Mouse (Mus musculus) intestine, embryonic 15.5 days (tissue): ENCODE data around the gene Itga3. TPM values are rescaled to one million over a fixed set of nuclear protein-coding genes. Genes with fewer than 3 reads are reported as not detected.

ENCODE experiments used
- ATAC-seq: fragments of 200-750 bp; cut with Nextera tagmentation; 2 replicates; pipeline ENCODE4 v1.8.0; 2017; ENCODE audit warnings: moderate TSS enrichment, moderate library complexity
- H3K27ac ChIP-seq: fragments of 300-500 bp; sonication (generic); 2 replicates; pipeline ENCODE4 v1.5.1; 2015; ENCODE audit warnings: mild to moderate bottlenecking, inconsistent platforms
- H3K27me3 ChIP-seq: fragments of 300-500 bp; sonication (generic); replicated peaks from 2 replicates; pipeline ENCODE4 v1.6.1; 2015; ENCODE audit warnings: inconsistent platforms
- H3K36me3 ChIP-seq: fragments of 300-500 bp; sonication (generic); 2 replicates; pipeline ENCODE4 v1.6.1; 2015; ENCODE audit warnings: inconsistent platforms
- H3K4me1 ChIP-seq: fragments of 300-500 bp; sonication (generic); replicated peaks from 2 replicates; pipeline ENCODE4 v1.6.1; 2015; ENCODE audit warnings: inconsistent platforms
- H3K4me2 ChIP-seq: fragments of 300-500 bp; sonication (generic); replicated peaks from 2 replicates; pipeline ENCODE4 v1.6.1; 2015; ENCODE audit warnings: mild to moderate bottlenecking, inconsistent platforms
- H3K4me3 ChIP-seq: fragments of 300-500 bp; sonication (generic); replicated peaks from 2 replicates; pipeline ENCODE4 v1.5.1; 2015; ENCODE audit warnings: inconsistent platforms
- H3K9ac ChIP-seq: fragments of 300-500 bp; sonication (generic); 2 replicates; pipeline ENCODE4 v1.6.1; 2015; ENCODE audit warnings: inconsistent platforms
- H3K9me3 ChIP-seq: fragments of 300-500 bp; sonication (generic); 2 replicates; pipeline ENCODE4 v1.6.1; 2016; ENCODE audit warnings: inconsistent platforms
- WGBS: fragments of 180-500 bp; shearing (Covaris S2); methylation state at CpG from one replicate; pipeline ENCODE4 v1.1.7; 2015; 5-methylcytosine and 5-hydroxymethylcytosine counted together
- polyA plus RNA-seq: library from polyadenylated mRNA; unstranded; fragments of >200 nt; fragmentation: Nextera tagmentation; extraction: Ambion mirVana; gene quantifications from 2 replicates; pipeline ENCODE4 v1.2.1, GENCODE M21; 2015

The Itga3 gene
- polyA plus RNA-seq, 1 experiment from 2014 or later = 32.8 TPM

DNA sequence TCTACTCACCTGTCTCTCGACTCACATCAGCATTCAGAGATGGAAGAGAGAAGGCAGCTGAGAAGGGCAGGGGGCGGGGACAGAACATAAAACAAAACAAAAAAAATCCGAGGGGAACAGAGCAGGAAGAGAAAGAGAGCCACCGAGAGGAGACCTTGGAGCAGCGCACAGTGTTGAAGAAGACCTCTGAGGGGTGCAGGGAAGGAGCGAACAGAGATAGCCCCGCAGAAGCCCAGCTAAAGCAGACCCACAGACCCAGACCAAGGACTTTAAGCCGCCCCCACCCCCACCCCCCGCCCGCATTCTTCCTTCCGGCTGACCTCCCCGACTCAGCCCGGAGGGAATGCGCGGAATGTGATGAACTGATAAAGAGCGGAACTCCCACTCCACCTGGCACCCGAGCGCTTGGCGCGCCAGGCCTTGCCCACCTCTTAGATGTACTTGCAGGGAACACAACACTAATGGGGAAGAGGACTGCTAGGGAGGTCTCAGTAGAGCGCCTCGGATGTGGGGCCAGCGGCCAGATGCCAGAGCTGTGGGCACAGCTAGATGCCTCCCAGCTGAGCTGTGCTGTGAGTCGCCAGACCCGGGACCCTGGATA is 28.8 kb upstream of the Itga3 start:
- no peaks in the 10 kb centered on the region for H3K9me3 ChIP-seq
- H3K4me1 ChIP-seq = peaks cover 37% of the 10 kb centered on the region
- H3K4me2 ChIP-seq = peak overlapping the region; percentile 58
- 0 out of 2 replicates have a peak, but pooled peaks have one; percentile 34 for ATAC-seq
- peak overlapping the region; percentile 17 for H3K4me3 ChIP-seq
- no peaks in the 10 kb centered on the region for H3K27me3 ChIP-seq
- no peaks in the 10 kb centered on the region for H3K36me3 ChIP-seq
- 3% methylated on average over 25 of the region's 25 CpGs for WGBS
- no peak overlapping the region for H3K27ac ChIP-seq
- no peak overlapping the region for H3K9ac ChIP-seq

GRCm38 (mm10) chr11:95104266-95104665 is 27.7 kb upstream of the Itga3 start:
- ATAC-seq = no peak
- Histone ChIP-seq H3K9me3 (no peaks in the 10 kb centered on the region), H3K4me3 (no peak overlapping the region), H3K27ac (no peak overlapping the region), H3K9ac (no peak overlapping the region), H3K4me1 (peaks cover 37% of the 10 kb centered on the region), H3K4me2 (no peak overlapping the region), H3K27me3 (no peaks in the 10 kb centered on the region), H3K36me3 (no peaks in the 10 kb centered on the region)
- WGBS = 40% methylated on average over 6 of the region's 6 CpGs

GRCm38 (mm10) chr11:95102161-95102904 is 25.7 kb upstream of the Itga3 start:
- Histone ChIP-seq H3K9me3 (no peaks in the 10 kb centered on the region), H3K9ac (no peak overlapping the region), H3K36me3 (no peaks in the 10 kb centered on the region), H3K4me2 (no peak overlapping the region), H3K4me1 (peaks cover 49% of the 10 kb centered on the region), H3K27ac (no peak overlapping the region), H3K4me3 (no peak overlapping the region), H3K27me3 (no peaks in the 10 kb centered on the region)
- no peak for ATAC-seq
- 87% methylated on average over 19 of the region's 19 CpGs for WGBS

GRCm38 (mm10) chr11:95101071-95101788 is 24.6 kb upstream of the Itga3 start:
- H3K36me3 ChIP-seq = no peaks in the 10 kb centered on the region
- no peaks in the 10 kb centered on the region for H3K9me3 ChIP-seq
- peak overlapping the region; percentile 34; the same call in 1 of the 2 replicates for H3K27ac ChIP-seq
- H3K4me2 ChIP-seq = no peak overlapping the region
- no peaks in the 10 kb centered on the region for H3K27me3 ChIP-seq
- WGBS = 25% methylated on average over 16 of the region's 16 CpGs
- H3K4me3 ChIP-seq = no peak overlapping the region
- H3K9ac ChIP-seq = no peak overlapping the region
- H3K4me1 ChIP-seq = peaks cover 52% of the 10 kb centered on the region
- no peak for ATAC-seq

GRCm38 (mm10) chr11:95100393-95100792 is 23.8 kb upstream of the Itga3 start:
- Histone ChIP-seq H3K36me3 (no peaks in the 10 kb centered on the region), H3K9me3 (no peaks in the 10 kb centered on the region), H3K27me3 (no peaks in the 10 kb centered on the region), H3K27ac (peak overlapping the region; percentile 34; the same call in 1 of the 2 replicates), H3K4me3 (no peak overlapping the region), H3K4me1 (peaks cover 46% of the 10 kb centered on the region), H3K9ac (no peak overlapping the region), H3K4me2 (no peak overlapping the region)
- ATAC-seq = peak; percentile 3; the same call in 1 of the 2 replicates
- 37% methylated on average over 3 of the region's 3 CpGs for WGBS

GRCm38 (mm10) chr11:95098346-95099095 is 21.9 kb upstream of the Itga3 start:
- no peak overlapping the region for H3K4me3 ChIP-seq
- WGBS = 71% methylated on average over 5 of the region's 5 CpGs
- H3K9me3 ChIP-seq = no peaks in the 10 kb centered on the region
- 0 out of 2 replicates have a peak overlapping the region, but pooled peaks have one; percentile 2 for H3K27ac ChIP-seq
- no peak overlapping the region for H3K4me2 ChIP-seq
- no peaks in the 10 kb centered on the region for H3K27me3 ChIP-seq
- H3K36me3 ChIP-seq = no peaks in the 10 kb centered on the region
- H3K4me1 ChIP-seq = peaks cover 35% of the 10 kb centered on the region
- H3K9ac ChIP-seq = no peak overlapping the region
- no peak for ATAC-seq

DNA sequence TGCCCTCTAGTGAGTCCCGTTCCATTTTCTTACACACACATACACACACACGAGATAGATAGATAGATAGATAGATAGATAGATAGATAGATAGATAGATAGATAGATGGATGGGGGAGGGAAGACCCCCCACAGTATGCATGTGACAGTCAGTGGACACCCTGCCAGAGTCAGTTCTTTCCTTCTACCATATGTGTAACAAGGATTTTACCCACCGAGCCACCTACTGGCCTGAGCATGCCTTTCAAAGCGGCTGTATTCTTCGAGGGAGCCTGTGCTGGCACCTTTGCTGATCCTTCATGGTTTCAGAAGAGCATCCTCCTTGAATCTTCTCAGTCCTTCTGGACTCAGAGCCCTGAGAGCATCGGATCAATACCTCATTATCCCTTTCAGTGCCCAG is 21.3 kb upstream of the Itga3 start:
- H3K36me3 ChIP-seq = no peaks in the 10 kb centered on the region
- peaks cover 35% of the 10 kb centered on the region for H3K4me1 ChIP-seq
- no peaks in the 10 kb centered on the region for H3K9me3 ChIP-seq
- H3K27me3 ChIP-seq = no peaks in the 10 kb centered on the region
- no peak for ATAC-seq
- H3K27ac ChIP-seq = 0 out of 2 replicates have a peak overlapping the region, but pooled peaks have one; percentile 45
- no peak overlapping the region for H3K9ac ChIP-seq
- no peak overlapping the region for H3K4me2 ChIP-seq
- 62% methylated on average over 6 of the region's 6 CpGs for WGBS
- H3K4me3 ChIP-seq = no peak overlapping the region

- H3K9ac ChIP-seq = no peak overlapping the region
Observed at GRCm38 (mm10) chr11:95096608-95097373, 20.2 kb upstream of the Itga3 start.

DNA sequence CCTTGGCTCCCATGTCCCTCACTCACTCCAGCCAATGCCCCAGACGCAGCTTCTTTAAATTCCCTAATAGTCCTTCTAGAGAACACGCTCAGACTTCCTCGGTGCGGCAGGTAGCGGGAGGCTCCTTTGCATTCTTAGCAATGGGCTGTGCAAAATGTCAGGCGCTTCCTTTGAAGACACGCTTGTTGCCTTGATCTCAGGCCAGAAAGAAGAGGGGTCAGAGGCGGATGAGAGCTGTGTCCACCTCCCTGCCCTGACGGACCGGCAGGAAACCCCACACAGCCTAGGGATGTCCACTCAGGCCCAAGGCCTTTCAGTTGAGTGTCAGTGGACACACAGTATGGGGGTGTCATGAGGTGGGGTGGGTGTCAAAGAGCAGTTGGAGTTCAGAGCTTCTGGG is 19.0 kb upstream of the Itga3 start:
- H3K27ac ChIP-seq = 0 out of 2 replicates have a peak overlapping the region, but pooled peaks have one; percentile 13
- WGBS = 73% methylated on average over 10 of the region's 10 CpGs
- ATAC-seq = no peak

More at GRCm38 (mm10) chr11:95096608-95097373, 20.2 kb upstream of the Itga3 start:
- Histone ChIP-seq H3K4me1 (peaks cover 35% of the 10 kb centered on the region), H3K27ac (peak overlapping the region; percentile 45), H3K9me3 (no peaks in the 10 kb centered on the region), H3K36me3 (no peaks in the 10 kb centered on the region), H3K4me3 (no peak overlapping the region), H3K4me2 (no peak overlapping the region), H3K27me3 (no peaks in the 10 kb centered on the region)
- WGBS = 34% methylated on average over 4 of the region's 4 CpGs
- ATAC-seq = peak; percentile 84

DNA sequence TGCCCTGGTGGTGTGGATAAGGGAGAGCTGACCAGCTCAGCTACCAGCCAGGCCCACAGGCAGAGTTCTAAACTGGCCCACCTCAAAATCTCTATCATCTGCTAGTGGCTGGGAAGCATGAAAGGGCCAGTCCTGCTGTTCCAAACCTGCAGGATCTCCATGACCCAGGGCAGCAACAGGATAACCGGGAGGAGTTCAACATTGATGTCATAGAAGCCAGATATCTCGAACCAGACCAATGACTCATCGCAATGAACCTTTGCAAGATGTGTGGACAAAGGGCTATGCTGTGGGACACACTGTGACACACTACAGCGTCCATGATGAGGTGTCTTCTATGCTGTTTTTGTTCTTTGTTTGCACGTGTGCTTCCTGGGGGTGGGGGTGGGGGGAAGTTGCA is 16.5 kb upstream of the Itga3 start:
- ATAC-seq = no peak
- no peak overlapping the region for H3K9ac ChIP-seq
- H3K27me3 ChIP-seq = no peaks in the 10 kb centered on the region
- H3K4me3 ChIP-seq = no peak overlapping the region
- no peaks in the 10 kb centered on the region for H3K36me3 ChIP-seq
- H3K27ac ChIP-seq = no peak overlapping the region
- H3K4me2 ChIP-seq = no peak overlapping the region
- no peaks in the 10 kb centered on the region for H3K9me3 ChIP-seq
- 66% methylated on average over 5 of the region's 5 CpGs for WGBS
- peaks cover 28% of the 10 kb centered on the region for H3K4me1 ChIP-seq

More for the DNA sequence above, 19.0 kb upstream of the Itga3 start:
- Histone ChIP-seq H3K9me3 (no peaks in the 10 kb centered on the region), H3K4me1 (peaks cover 26% of the 10 kb centered on the region), H3K4me2 (no peak overlapping the region), H3K4me3 (no peak overlapping the region), H3K36me3 (no peaks in the 10 kb centered on the region), H3K27me3 (no peaks in the 10 kb centered on the region), H3K9ac (no peak overlapping the region)
